Mouse (Mus musculus): ENCODE data around the gene Rmnd5b.
"Not testable (repeated sequence)": the region's sequence is repeated elsewhere in the genome, so short reads cannot be mapped to it uniquely, and the experiment has no call there.

Rmnd5b gene

GRCm38 (mm10) chr11:51649111-51649888 lies 13.6 kb upstream of the Rmnd5b start:
- no peak for DNase-seq

GRCm38 (mm10) chr11:51648566-51648965 lies 12.9 kb upstream of the Rmnd5b start:
- no peak for DNase-seq

GRCm38 (mm10) chr11:51646751-51647667 lies 11.3 kb upstream of the Rmnd5b start:
- peak; percentile 52 for DNase-seq

GRCm38 (mm10) chr11:51646245-51646644 lies 10.5 kb upstream of the Rmnd5b start:
- DNase-seq, result no peak

GRCm38 (mm10) chr11:51645293-51645692 lies 9.6 kb upstream of the Rmnd5b start:
- DNase-seq, result no peak

GRCm38 (mm10) chr11:51644217-51644616 lies 8.5 kb upstream of the Rmnd5b start:
- DNase-seq, result no peak

GRCm38 (mm10) chr11:51643761-51644160 lies 8.1 kb upstream of the Rmnd5b start:
- DNase-seq, result peak; percentile 32

- DNase-seq, result no peak
Observed at GRCm38 (mm10) chr11:51643202-51643601, 7.5 kb upstream of the Rmnd5b start.

- no peak for DNase-seq
Observed at GRCm38 (mm10) chr11:51640748-51641147, 5.1 kb upstream of the Rmnd5b start.

GRCm38 (mm10) chr11:51638497-51638896 lies 2.8 kb upstream of the Rmnd5b start:
- no peak for DNase-seq

GRCm38 (mm10) chr11:51637971-51638414 lies 2.3 kb upstream of the Rmnd5b start:
- DNase-seq, result no peak

- DNase-seq, result peak; percentile 61
Observed at GRCm38 (mm10) chr11:51636323-51636684, 608 bp upstream of the Rmnd5b start.

GRCm38 (mm10) chr11:51635127-51635524 lies 570 bp downstream of the Rmnd5b start:
- DNase-seq, result no peak

GRCm38 (mm10) chr11:51633721-51634120 lies 2.0 kb downstream of the Rmnd5b start:
- no peak for DNase-seq

GRCm38 (mm10) chr11:51633200-51633599 lies 2.5 kb downstream of the Rmnd5b start:
- not testable (repeated sequence) for DNase-seq

GRCm38 (mm10) chr11:51632130-51632753 lies 3.5 kb downstream of the Rmnd5b start:
- no peak for DNase-seq

GRCm38 (mm10) chr11:51629651-51630314 lies 5.9 kb downstream of the Rmnd5b start:
- DNase-seq, result no peak

- DNase-seq, result no peak
Observed at GRCm38 (mm10) chr11:51627907-51628306, 7.8 kb downstream of the Rmnd5b start.

- DNase-seq, result no peak
Observed at GRCm38 (mm10) chr11:51627425-51627824, 8.3 kb downstream of the Rmnd5b start.

GRCm38 (mm10) chr11:51625187-51625820 lies 10.4 kb downstream of the Rmnd5b start:
- no peak for DNase-seq

- no peak for DNase-seq
Observed at GRCm38 (mm10) chr11:51622971-51623491, 12.7 kb downstream of the Rmnd5b start.

GRCm38 (mm10) chr11:51621776-51622175 lies 13.9 kb downstream of the Rmnd5b start:
- no peak for DNase-seq
